Mouse (Mus musculus): Measurements from ENCODE around the gene Olfr481. TPM values are rescaled to one million over a fixed set of nuclear protein-coding genes. Genes with fewer than 3 reads are reported as not detected.

The Olfr481 gene
- not detected in 2 replicates for polyA plus RNA-seq (2014; fragmentation: Nextera tagmentation; extraction: Ambion mirVana)

- no peaks in the 10 kb centered on the region for H3K36me3 ChIP-seq (ENCODE audit: control insufficient read depth, insufficient read depth, low read length)
- H3K4me1 ChIP-seq (ENCODE audit: control insufficient read depth, insufficient read depth, low read length) = no peaks in the 10 kb centered on the region
- no peaks in the 10 kb centered on the region for H3K27me3 ChIP-seq (ENCODE audit: control insufficient read depth, insufficient read depth, low read length)
- ATAC-seq (ENCODE audit: insufficient read depth, low FRiP score, low TSS enrichment) (no peak), DNase-seq (ENCODE audit: low spot score) (no peak)
- H3K9me3 ChIP-seq (ENCODE audit: control insufficient read depth, low read length) = no peaks in the 10 kb centered on the region
- no peak within 1 kb of the TSS for H3K9ac ChIP-seq (ENCODE audit: low read length)
- H3K4me2 ChIP-seq (ENCODE audit: low read depth) = no peak within 1 kb of the TSS
- H3K4me3 ChIP-seq (ENCODE audit: low read depth, low read length) = no peak within 1 kb of the TSS
- H3K27ac ChIP-seq (ENCODE audit: low read depth, low read length) = no peak within 1 kb of the TSS
Measured at GRCm38 (mm10) chr7:108079555-108079954, at the start of gene Olfr481. TSS of gene Olfr481 (plus strand) at chr7:108079855.

GRCm38 (mm10) chr7:108033889-108034288 lies 45.8 kb upstream of the Olfr481 start, which contains the start of gene Olfr478:
TSS of gene Olfr478 (minus strand) at chr7:108033989.
- Histone ChIP-seq H3K4me2 (ENCODE audit: low read depth) (no peak within 1 kb of the TSS), H3K36me3 (ENCODE audit: control insufficient read depth, insufficient read depth, low read length) (no peaks in the 10 kb centered on the region), H3K4me3 (ENCODE audit: low read depth, low read length) (no peak within 1 kb of the TSS), H3K4me1 (ENCODE audit: control insufficient read depth, insufficient read depth, low read length) (no peaks in the 10 kb centered on the region), H3K27me3 (ENCODE audit: control insufficient read depth, insufficient read depth, low read length) (no peaks in the 10 kb centered on the region), H3K27ac (ENCODE audit: low read depth, low read length) (no peak within 1 kb of the TSS), H3K9me3 (ENCODE audit: control insufficient read depth, low read length) (no peaks in the 10 kb centered on the region), H3K9ac (ENCODE audit: low read length) (no peak within 1 kb of the TSS)
- DNase-seq (ENCODE audit: low spot score) (no peak), ATAC-seq (ENCODE audit: insufficient read depth, low FRiP score, low TSS enrichment) (no peak)
- WGBS = 89% methylated on average over 3 of the region's 3 CpGs

- Histone ChIP-seq H3K9me3 (ENCODE audit: control insufficient read depth, low read length) (no peaks in the 10 kb centered on the region), H3K27me3 (ENCODE audit: control insufficient read depth, insufficient read depth, low read length) (no peaks in the 10 kb centered on the region), H3K27ac (ENCODE audit: low read depth, low read length) (no peak within 1 kb of the TSS), H3K4me3 (ENCODE audit: low read depth, low read length) (no peak within 1 kb of the TSS), H3K9ac (ENCODE audit: low read length) (no peak within 1 kb of the TSS), H3K4me2 (ENCODE audit: low read depth) (no peak within 1 kb of the TSS), H3K4me1 (ENCODE audit: control insufficient read depth, insufficient read depth, low read length) (no peaks in the 10 kb centered on the region), H3K36me3 (ENCODE audit: control insufficient read depth, insufficient read depth, low read length) (no peaks in the 10 kb centered on the region)
- WGBS = 89% methylated on average over 2 of the region's 2 CpGs
- DNase-seq (ENCODE audit: low spot score) (no peak), ATAC-seq (ENCODE audit: insufficient read depth, low FRiP score, low TSS enrichment) (no peak)
Measured at GRCm38 (mm10) chr7:108050393-108050792, 29.3 kb upstream of the Olfr481 start, which contains the start of gene Olfr479. TSS of gene Olfr479 (plus strand) at chr7:108050693.

- no peak within 1 kb of the TSS for H3K4me3 ChIP-seq (ENCODE audit: low read depth, low read length)
- no peaks in the 10 kb centered on the region for H3K36me3 ChIP-seq (ENCODE audit: control insufficient read depth, insufficient read depth, low read length)
- no peaks in the 10 kb centered on the region for H3K27me3 ChIP-seq (ENCODE audit: control insufficient read depth, insufficient read depth, low read length)
- no peaks in the 10 kb centered on the region for H3K9me3 ChIP-seq (ENCODE audit: control insufficient read depth, low read length)
- H3K27ac ChIP-seq (ENCODE audit: low read depth, low read length) = no peak within 1 kb of the TSS
- no peak within 1 kb of the TSS for H3K9ac ChIP-seq (ENCODE audit: low read length)
- no peak for ATAC-seq (ENCODE audit: insufficient read depth, low FRiP score, low TSS enrichment)
- H3K4me2 ChIP-seq (ENCODE audit: low read depth) = no peak within 1 kb of the TSS
- DNase-seq (ENCODE audit: low spot score) = no peak
- no peaks in the 10 kb centered on the region for H3K4me1 ChIP-seq (ENCODE audit: control insufficient read depth, insufficient read depth, low read length)
- 84% methylated on average over 1 of the region's 1 CpGs for WGBS
Measured at GRCm38 (mm10) chr7:108067246-108067645, 12.4 kb upstream of the Olfr481 start, which contains the start of gene Olfr480. TSS of gene Olfr480 (minus strand) at chr7:108067346.

GRCm38 (mm10) chr7:108097486-108097885 lies 17.8 kb downstream of the Olfr481 start, which contains the start of gene Olfr482:
TSS of gene Olfr482 (minus strand) at chr7:108097586.
- H3K27me3 ChIP-seq (ENCODE audit: control insufficient read depth, insufficient read depth, low read length) = no peaks in the 10 kb centered on the region
- H3K4me3 ChIP-seq (ENCODE audit: low read depth, low read length) = no peak within 1 kb of the TSS
- DNase-seq (ENCODE audit: low spot score) (no peak), ATAC-seq (ENCODE audit: insufficient read depth, low FRiP score, low TSS enrichment) (no peak)
- H3K36me3 ChIP-seq (ENCODE audit: control insufficient read depth, insufficient read depth, low read length) = no peaks in the 10 kb centered on the region
- H3K27ac ChIP-seq (ENCODE audit: low read depth, low read length) = no peak within 1 kb of the TSS
- WGBS = 88% methylated on average over 1 of the region's 1 CpGs
- no peaks in the 10 kb centered on the region for H3K9me3 ChIP-seq (ENCODE audit: control insufficient read depth, low read length)
- H3K4me1 ChIP-seq (ENCODE audit: control insufficient read depth, insufficient read depth, low read length) = no peaks in the 10 kb centered on the region
- no peak within 1 kb of the TSS for H3K9ac ChIP-seq (ENCODE audit: low read length)
- no peak within 1 kb of the TSS for H3K4me2 ChIP-seq (ENCODE audit: low read depth)

GRCm38 (mm10) chr7:108100549-108100948 lies 20.9 kb downstream of the Olfr481 start, which contains the start of gene Olfr483:
TSS of gene Olfr483 (plus strand) at chr7:108100849.
- Histone ChIP-seq H3K9ac (ENCODE audit: low read length) (no peak within 1 kb of the TSS), H3K27ac (ENCODE audit: low read depth, low read length) (no peak within 1 kb of the TSS), H3K9me3 (ENCODE audit: control insufficient read depth, low read length) (no peaks in the 10 kb centered on the region), H3K4me3 (ENCODE audit: low read depth, low read length) (no peak within 1 kb of the TSS), H3K4me1 (ENCODE audit: control insufficient read depth, insufficient read depth, low read length) (no peaks in the 10 kb centered on the region), H3K4me2 (ENCODE audit: low read depth) (no peak within 1 kb of the TSS), H3K36me3 (ENCODE audit: control insufficient read depth, insufficient read depth, low read length) (no peaks in the 10 kb centered on the region), H3K27me3 (ENCODE audit: control insufficient read depth, insufficient read depth, low read length) (no peaks in the 10 kb centered on the region)
- ATAC-seq (ENCODE audit: insufficient read depth, low FRiP score, low TSS enrichment) (no peak), DNase-seq (ENCODE audit: low spot score) (no peak)
- 88% methylated on average over 1 of the region's 1 CpGs for WGBS

GRCm38 (mm10) chr7:108120681-108121080 lies 41.0 kb downstream of the Olfr481 start:
- H3K4me2 ChIP-seq (ENCODE audit: low read depth) = no peak overlapping the region
- H3K27me3 ChIP-seq (ENCODE audit: control insufficient read depth, insufficient read depth, low read length) = no peaks in the 10 kb centered on the region
- no peak overlapping the region for H3K9ac ChIP-seq (ENCODE audit: low read length)
- no peaks in the 10 kb centered on the region for H3K4me1 ChIP-seq (ENCODE audit: control insufficient read depth, insufficient read depth, low read length)
- ATAC-seq (ENCODE audit: insufficient read depth, low FRiP score, low TSS enrichment) (no peak), DNase-seq (ENCODE audit: low spot score) (no peak)
- no peak overlapping the region for H3K4me3 ChIP-seq (ENCODE audit: low read depth, low read length)
- no peaks in the 10 kb centered on the region for H3K9me3 ChIP-seq (ENCODE audit: control insufficient read depth, low read length)
- H3K36me3 ChIP-seq (ENCODE audit: control insufficient read depth, insufficient read depth, low read length) = no peaks in the 10 kb centered on the region
- WGBS = 0% methylated on average over 1 of the region's 1 CpGs
- no peak overlapping the region for H3K27ac ChIP-seq (ENCODE audit: low read depth, low read length)

GRCm38 (mm10) chr7:108121416-108121815 lies 41.8 kb downstream of the Olfr481 start:
- Histone ChIP-seq H3K9ac (ENCODE audit: low read length) (no peak overlapping the region), H3K4me3 (ENCODE audit: low read depth, low read length) (no peak overlapping the region), H3K36me3 (ENCODE audit: control insufficient read depth, insufficient read depth, low read length) (no peaks in the 10 kb centered on the region), H3K27ac (ENCODE audit: low read depth, low read length) (no peak overlapping the region), H3K4me1 (ENCODE audit: control insufficient read depth, insufficient read depth, low read length) (no peaks in the 10 kb centered on the region), H3K27me3 (ENCODE audit: control insufficient read depth, insufficient read depth, low read length) (no peaks in the 10 kb centered on the region), H3K4me2 (ENCODE audit: low read depth) (no peak overlapping the region), H3K9me3 (ENCODE audit: control insufficient read depth, low read length) (no peaks in the 10 kb centered on the region)
- 78% methylated on average over 1 of the region's 1 CpGs for WGBS
- DNase-seq (ENCODE audit: low spot score) = no peak
- no peak for ATAC-seq (ENCODE audit: insufficient read depth, low FRiP score, low TSS enrichment)

GRCm38 (mm10) chr7:108127349-108127748 lies 47.7 kb downstream of the Olfr481 start, which contains the start of gene Olfr484:
TSS of gene Olfr484 (minus strand) at chr7:108127449.
- Histone ChIP-seq H3K4me2 (ENCODE audit: low read depth) (no peak within 1 kb of the TSS), H3K9ac (ENCODE audit: low read length) (no peak within 1 kb of the TSS), H3K4me1 (ENCODE audit: control insufficient read depth, insufficient read depth, low read length) (no peaks in the 10 kb centered on the region), H3K27me3 (ENCODE audit: control insufficient read depth, insufficient read depth, low read length) (no peaks in the 10 kb centered on the region), H3K4me3 (ENCODE audit: low read depth, low read length) (no peak within 1 kb of the TSS), H3K9me3 (ENCODE audit: control insufficient read depth, low read length) (no peaks in the 10 kb centered on the region), H3K36me3 (ENCODE audit: control insufficient read depth, insufficient read depth, low read length) (no peaks in the 10 kb centered on the region), H3K27ac (ENCODE audit: low read depth, low read length) (no peak within 1 kb of the TSS)
- DNase-seq (ENCODE audit: low spot score) = no peak
- ATAC-seq (ENCODE audit: insufficient read depth, low FRiP score, low TSS enrichment) = no peak
